8 mouse cellular contexts compared by ENCODE assay signal in the genomic region with DNA sequence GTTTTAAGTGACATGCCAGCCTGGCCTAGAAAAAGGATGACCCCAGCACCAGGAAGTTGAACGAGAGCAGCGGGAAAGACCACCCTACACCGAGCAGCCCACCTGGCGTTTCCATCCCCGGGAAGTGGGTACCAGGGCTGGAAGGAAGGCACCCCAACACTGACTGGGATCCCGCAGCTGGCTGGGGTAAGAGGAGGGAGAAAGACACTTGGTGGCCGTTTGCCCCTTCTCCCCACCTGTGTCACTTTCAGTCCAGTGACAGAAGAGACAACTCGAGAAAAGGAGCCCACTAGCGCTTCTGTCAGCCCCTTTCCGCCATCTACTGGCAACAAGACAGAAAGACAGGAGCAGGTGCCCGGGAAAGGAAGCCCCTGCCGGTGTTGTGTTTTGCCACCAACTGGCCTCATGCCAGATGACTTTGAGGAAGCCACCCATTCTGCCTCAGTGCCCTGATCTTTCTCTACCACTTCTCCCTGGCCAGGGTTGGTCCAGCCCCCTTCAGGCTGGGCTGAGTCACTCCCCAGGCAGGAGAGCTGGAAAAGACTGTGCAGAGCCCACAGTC. TPM values are rescaled to one million over a fixed set of nuclear protein-coding genes. Genes with fewer than 3 reads are reported as not detected.
DNase-seq lines count a peak whose midpoint lies in the region; ATAC-seq and TF ChIP-seq lines count a peak whose summit lies in the region.

A gene (plus strand): TSS at position 551 of the 562 bp plus-strand sequence.

- WGBS in heart, embryonic 14.5 days, result 0% methylated on average over 12 of the region's 12 CpGs
- WGBS in kidney, postnatal 0 days, result under 1% methylated on average over 12 of the region's 12 CpGs
- WGBS in liver, embryonic 12.5 days (ENCODE audit: insufficient replicate concordance), result 1% methylated on average over 12 of the region's 12 CpGs

- no peak for TF ChIP-seq POLR2A in bone marrow macrophage, adult 2 months (IDR thresholded peaks at IDR 0.05; ENCODE audit: borderline replicate concordance, low read depth, low read length)
- TF ChIP-seq POLR2A in embryonic fibroblast, embryonic 13.5 days (IDR thresholded peaks at IDR 0.05; ENCODE audit: low read depth, low read length), result no peak

- no peaks in the 10 kb centered on the region for H3K36me3 ChIP-seq in heart, embryonic 14.5 days (ENCODE audit: control insufficient read depth, insufficient read depth, low read length)
- no peaks in the 10 kb centered on the region for H3K36me3 ChIP-seq in kidney, postnatal 0 days (ENCODE audit: insufficient read depth, low read length)
- H3K36me3 ChIP-seq in liver, embryonic 12.5 days, result no peaks in the 10 kb centered on the region
- no peaks in the 10 kb centered on the region for H3K36me3 ChIP-seq in splenic B cell, adult 2 months (ENCODE audit: control insufficient read depth, insufficient read depth, low read length, poor library complexity, severe bottlenecking)

- ATAC-seq in heart, embryonic 14.5 days (ENCODE audit: insufficient number of reproducible peaks, insufficient read depth, low FRiP score, low read depth), result no peak
- peak; percentile 50; the same call in 1 of the 2 replicates for ATAC-seq in kidney, postnatal 0 days (replicated peaks; ENCODE audit: low FRiP score, low read depth)
- ATAC-seq in liver, embryonic 12.5 days, result peak; percentile 31

- peak within 1 kb of the TSS; percentile 92 for H3K4me2 ChIP-seq in heart, embryonic 14.5 days (ENCODE audit: low read length)
- peak within 1 kb of the TSS; percentile 94 for H3K4me2 ChIP-seq in kidney, postnatal 0 days (ENCODE audit: low read length)
- peak within 1 kb of the TSS; percentile 88 for H3K4me2 ChIP-seq in liver, embryonic 12.5 days

- no peaks in the 10 kb centered on the region for H3K27me3 ChIP-seq in heart, embryonic 14.5 days (ENCODE audit: control insufficient read depth, insufficient read depth, low read length)
- peaks cover 5% of the 10 kb centered on the region; the same call in 1 of the 2 replicates for H3K27me3 ChIP-seq in kidney, postnatal 0 days (ENCODE audit: insufficient read depth, low read length)
- peaks cover 66% of the 10 kb centered on the region for H3K27me3 ChIP-seq in liver, embryonic 12.5 days (replicated peaks)
- no peaks in the 10 kb centered on the region for H3K27me3 ChIP-seq in splenic B cell, adult 2 months (ENCODE audit: control insufficient read depth, insufficient read depth, low read length, poor library complexity, severe bottlenecking)

- H3K4me1 ChIP-seq in bone marrow macrophage, adult 2 months (ENCODE audit: control insufficient read depth, insufficient read depth, low read length), result peaks cover 10% of the 10 kb centered on the region
- H3K4me1 ChIP-seq in embryonic fibroblast, embryonic 13.5 days (ENCODE audit: control insufficient read depth, insufficient read depth, low read length), result no peaks in the 10 kb centered on the region
- peaks cover 14 to 20% of the 10 kb centered on the region in 2 experiments for H3K4me1 ChIP-seq in heart, embryonic 14.5 days (ENCODE audit: control insufficient read depth in 2 of 2, insufficient read depth in 2 of 2, low read length in 2 of 2)
- 0 out of 2 replicates have a peak, but pooled peaks cover 5% of the 10 kb centered on the region for H3K4me1 ChIP-seq in kidney, postnatal 0 days (replicated peaks; ENCODE audit: insufficient read depth, low read length)
- H3K4me1 ChIP-seq in liver, embryonic 12.5 days, result peaks cover 14% of the 10 kb centered on the region

- peak within 1 kb of the TSS; percentile 50 for H3K4me3 ChIP-seq in bone marrow macrophage, adult 2 months (ENCODE audit: insufficient read depth, low read length)
- peak within 1 kb of the TSS; percentile 42 for H3K4me3 ChIP-seq in embryonic fibroblast, embryonic 13.5 days (ENCODE audit: insufficient read depth, low read length)
- peak within 1 kb of the TSS; percentile 45 to 52 for H3K4me3 ChIP-seq in heart, embryonic 14.5 days (ENCODE audit: control insufficient read depth in 1 of 2, insufficient read depth in 1 of 2, low read depth in 1 of 2, low read length in 2 of 2)
- peak within 1 kb of the TSS; percentile 52 for H3K4me3 ChIP-seq in kidney, postnatal 0 days (replicated peaks; ENCODE audit: low read depth, low read length)
- peak within 1 kb of the TSS; percentile 58 for H3K4me3 ChIP-seq in liver, embryonic 12.5 days

- TF ChIP-seq CTCF in bone marrow macrophage, adult 2 months (IDR thresholded peaks at IDR 0.05; ENCODE audit: low read depth, low read length), result peak; percentile 46
- TF ChIP-seq CTCF in embryonic fibroblast, embryonic 13.5 days (IDR thresholded peaks at IDR 0.05; ENCODE audit: borderline replicate concordance, insufficient read depth, low read length), result peak; percentile 44; the same call in 1 of the 2 replicates
- TF ChIP-seq CTCF in kidney, postnatal 0 days (IDR thresholded peaks at IDR 0.05; ENCODE audit: low read depth), result peak; percentile 85

- H3K9me3 ChIP-seq in heart, embryonic 14.5 days (ENCODE audit: control insufficient read depth, low read length), result no peaks in the 10 kb centered on the region
- H3K9me3 ChIP-seq in kidney, postnatal 0 days (replicated peaks; ENCODE audit: low read length), result no peaks in the 10 kb centered on the region
- no peaks in the 10 kb centered on the region for H3K9me3 ChIP-seq in liver, embryonic 12.5 days (replicated peaks)

- H3K9ac ChIP-seq in heart, embryonic 14.5 days (ENCODE audit: low read length), result peak within 1 kb of the TSS; percentile 74
- H3K9ac ChIP-seq in kidney, postnatal 0 days (ENCODE audit: low read depth, low read length), result peak within 1 kb of the TSS; percentile 68
- H3K9ac ChIP-seq in liver, embryonic 12.5 days, result peak within 1 kb of the TSS; percentile 39; the same call in 1 of the 2 replicates

- peak; percentile 75 for DNase-seq in CD4-positive helper T cell, adult 2 months (ENCODE audit: low read depth, low spot score)
- DNase-seq in kidney, postnatal 0 days (ENCODE audit: low spot score), result peak; percentile 90
- peak; percentile 88 for DNase-seq in naive thymus-derived CD4-positive, alpha-beta T cell, adult 2 months (ENCODE audit: low read depth)
- peak; percentile 92 for DNase-seq in splenic B cell, adult 2 months (ENCODE audit: low read depth, low spot score)

- no peak within 1 kb of the TSS for H3K27ac ChIP-seq in bone marrow macrophage, adult 2 months (ENCODE audit: insufficient read depth, low read depth, low read length)
- H3K27ac ChIP-seq in embryonic fibroblast, embryonic 13.5 days (ENCODE audit: insufficient read depth, low read length), result no peak within 1 kb of the TSS
- 0 out of 4 replicates have a peak within 1 kb of the TSS, but pooled peaks of 1 of the 2 experiments have one; percentile 20 for H3K27ac ChIP-seq in heart, embryonic 14.5 days (replicated peaks in 1 of 2; ENCODE audit: control insufficient read depth in 1 of 2, insufficient read depth in 1 of 2, low read depth in 2 of 2, low read length in 2 of 2)
- H3K27ac ChIP-seq in kidney, postnatal 0 days, result peak within 1 kb of the TSS; percentile 57
- H3K27ac ChIP-seq in liver, embryonic 12.5 days, result no peak within 1 kb of the TSS

RNA-seq across cellular contexts. Expression of the gene that starts here (rescaled TPM):
- polyA plus RNA-seq in bone marrow macrophage, adult 2 months (2012; ENCODE audit: insufficient read depth, insufficient read length, missing spikeins), result not detected in 2 replicates
- polyA plus RNA-seq in embryonic fibroblast, embryonic 13.5 days (2011; ENCODE audit: insufficient read length, low read depth, missing spikeins), result 0.56 TPM in 1 of 2 replicates, not detected in the other
- polyA plus RNA-seq in heart, embryonic 14.5 days (2014; fragmentation: Nextera tagmentation; extraction: Ambion mirVana), result 0.22 and 0.39 TPM in 2 replicates
- 0.07 and 0.18 TPM in 2 replicates for polyA plus RNA-seq in kidney, postnatal 0 days (2015; fragmentation: Nextera tagmentation; extraction: Ambion mirVana)
- polyA plus RNA-seq in liver, embryonic 12.5 days (2016; fragmentation: Nextera tagmentation; extraction: Ambion mirVana), result 0.16 and 0.20 TPM in 2 replicates

Comparison
In these comparisons a context has a peak if more than half of its experiments do, and no peak if none do; other contexts are left out.
1. Peak in DNase-seq, ATAC-seq, H3K4me3 ChIP-seq, H3K27ac ChIP-seq, H3K9ac ChIP-seq and H3K4me2 ChIP-seq in kidney, postnatal 0 days; RNA of the gene not detected or under 1 TPM.
2. Peak in ATAC-seq, H3K4me3 ChIP-seq, H3K9ac ChIP-seq and H3K4me2 ChIP-seq in liver, embryonic 12.5 days; RNA of the gene not detected or under 1 TPM.